In genomic region chr9:70197992-70198391, GRCm38 (mm10) we compare ENCODE assay signal across 26 mouse cellular contexts. TPM values are rescaled to one million over a fixed set of nuclear protein-coding genes. Genes with fewer than 3 reads are reported as not detected.
DNase-seq lines count a peak whose midpoint lies in the region; ATAC-seq and TF ChIP-seq lines count a peak whose summit lies in the region.
"Had no signal": no experiment of that assay in that cellular context is flagged by ENCODE, and none has a peak within 500 bp of the region (broad histone marks: within the 10 kb centered on the region; RNA-seq: fewer than 3 reads in every experiment).

No protein-coding gene starts in this region.

- H3K9ac ChIP-seq in heart, postnatal 0 days (replicated peaks; ENCODE audit: low read depth, low read length), result no peak overlapping the region
- H3K9ac ChIP-seq: forebrain, embryonic 13.5 days; heart, embryonic 13.5 days; hindbrain, embryonic 14.5 days had no signal

- H3K4me1 ChIP-seq in heart, postnatal 0 days (ENCODE audit: control insufficient read depth, insufficient read depth), result no peaks in the 10 kb centered on the region
- H3K4me1 ChIP-seq: forebrain, embryonic 13.5 days had no signal

- TF ChIP-seq EP300 in heart, postnatal 0 days (IDR thresholded peaks at IDR 0.05; ENCODE audit: low read depth), result no peak

- DNase-seq in gastrocnemius, adult 2 months, result no peak
- DNase-seq in gastrocnemius, postnatal 10 days, result no peak
- peak; percentile 36 for DNase-seq in heart, postnatal 0 days (ENCODE audit: low spot score)
- no peak for DNase-seq in heart, adult 8-10 months (ENCODE audit: low spot score)
- DNase-seq in brain, adult 2 months (ENCODE audit: low read depth, low spot score), result peak; percentile 37
- DNase-seq in skeletal muscle tissue, adult 2 months (ENCODE audit: low read depth, low spot score), result peak; percentile 40
- DNase-seq: adrenal gland, adult 2 months; adrenal gland, postnatal 14 days; cerebellum, adult 11-12 months; cerebellum, adult 9-10 months; cerebellum, postnatal 14 days; gastrocnemius, postnatal 25 days; heart, postnatal 14 days; heart, postnatal 4 days; kidney, adult 11 months; kidney, adult 8-10 months had no signal

- 0 out of 2 replicates have a peak overlapping the region, but pooled peaks have one; percentile 16 for H3K27ac ChIP-seq in gastrocnemius, adult 2 months
- H3K27ac ChIP-seq in heart, postnatal 0 days (ENCODE audit: low read depth), result no peak overlapping the region
- H3K27ac ChIP-seq: forebrain, embryonic 10.5 days; forebrain, embryonic 13.5 days; hindbrain, embryonic 14.5 days; hindbrain, postnatal 0 days had no signal

- no peaks in the 10 kb centered on the region for H3K27me3 ChIP-seq in heart, postnatal 0 days (ENCODE audit: control insufficient read depth, insufficient read depth, low read length)
- H3K27me3 ChIP-seq: forebrain, embryonic 13.5 days; heart, embryonic 13.5 days had no signal

- H3K4me2 ChIP-seq in heart, postnatal 0 days (ENCODE audit: low read depth, low read length), result no peak overlapping the region
- H3K4me2 ChIP-seq: forebrain, embryonic 13.5 days; heart, embryonic 13.5 days; hindbrain, embryonic 14.5 days had no signal

- no peak overlapping the region for H3K4me3 ChIP-seq in gastrocnemius, adult 2 months
- no peak overlapping the region for H3K4me3 ChIP-seq in heart, postnatal 0 days (ENCODE audit: low read depth, low read length)
- H3K4me3 ChIP-seq: forebrain, embryonic 10.5 days; forebrain, embryonic 13.5 days; heart, embryonic 13.5 days had no signal

- no peaks in the 10 kb centered on the region for H3K36me3 ChIP-seq in heart, postnatal 0 days (replicated peaks; ENCODE audit: control insufficient read depth, insufficient read depth, low read length)
- H3K36me3 ChIP-seq: forebrain, embryonic 10.5 days; heart, embryonic 13.5 days had no signal

- 43% methylated on average over 8 of the region's 8 CpGs for WGBS in heart, postnatal 0 days

- intact Hi-C loops in gastrocnemius, adult 2 months (cut with DNase I), result no loop called here

- no peak for TF ChIP-seq CTCF in gastrocnemius, adult 2 months (IDR thresholded peaks at IDR 0.05)
- no peak for TF ChIP-seq CTCF in heart, postnatal 0 days (IDR thresholded peaks at IDR 0.05; ENCODE audit: low read depth)

- peak; percentile 77; the same call in 1 of the 2 replicates for ATAC-seq in heart, postnatal 0 days (ENCODE audit: insufficient read depth, low read depth)
- ATAC-seq: CD4-positive, CD25-positive, alpha-beta regulatory T cell, adult 4 months; forebrain, embryonic 13.5 days; forebrain, embryonic 16.5 days; hindbrain, postnatal 0 days; inflammation-experienced regulatory T-cells, adult 6 months had no signal

- no peaks in the 10 kb centered on the region for H3K9me3 ChIP-seq in heart, postnatal 0 days (replicated peaks; ENCODE audit: control insufficient read depth, low read length)
- H3K9me3 ChIP-seq: forebrain, embryonic 10.5 days had no signal

RNA-seq across cellular contexts. Expression of gene Myo1e, which starts 9.2 kb away (rescaled TPM):
- total RNA-seq in gastrocnemius, adult 2 months (2021), result 10 to 100 TPM in 1 of 2 experiments, 1 to 10 TPM in 1; 5.7 to 11.7 TPM
- total RNA-seq in gastrocnemius, postnatal 10 days (2021), result 10 to 100 TPM; 19.5 to 26.4 TPM
- 7.0 and 8.1 TPM in 2 replicates for total RNA-seq in heart, postnatal 0 days (2014; rRNA removed; ENCODE audit: low replicate concordance)
- polyA plus RNA-seq in heart, postnatal 0 days (2015; fragmentation: Nextera tagmentation; extraction: Ambion mirVana), result 5.0 and 6.6 TPM in 2 replicates
- total RNA-seq in heart, adult 8-10 months (2022), result 10 to 100 TPM in 2 of 4 experiments, 1 to 10 TPM in 2; 8.0 to 10.3 (median 9.1) TPM

RNA-seq across cellular contexts. Expression of gene Fam81a, which starts 55.6 kb away (rescaled TPM):
- total RNA-seq in gastrocnemius, adult 2 months (2021), result 1 to 10 TPM in 1 of 2 experiments, under 1 TPM in 1; 0.92 to 1.7 TPM
- 1 to 10 TPM; 2.6 to 2.8 TPM for total RNA-seq in gastrocnemius, postnatal 10 days (2021)
- total RNA-seq in heart, postnatal 0 days (2014; rRNA removed; ENCODE audit: low replicate concordance), result 24.8 and 28.2 TPM in 2 replicates
- polyA plus RNA-seq in heart, postnatal 0 days (2015; fragmentation: Nextera tagmentation; extraction: Ambion mirVana), result 19.8 and 22.3 TPM in 2 replicates
- 10 to 100 TPM; 34.2 to 49.1 (median 41.7) TPM for total RNA-seq in heart, adult 8-10 months (2022)
- total RNA-seq: granulocyte monocyte progenitor cell, adult 5-6 weeks; MEL had no signal

Comparison
In these comparisons a context has a peak if more than half of its experiments do, and no peak if none do; other contexts are left out.
1. DNase-seq: peak in heart, postnatal 0 days (single experiment), brain, adult 2 months (single experiment) and skeletal muscle tissue, adult 2 months (single experiment); none in gastrocnemius, adult 2 months (single experiment), gastrocnemius, postnatal 10 days (single experiment) and heart, adult 8-10 months (single experiment).